Mouse (Mus musculus) limb, embryonic 12.5 days (tissue): ENCODE data around the gene Slc25a21. TPM values are rescaled to one million over a fixed set of nuclear protein-coding genes. Genes with fewer than 3 reads are reported as not detected.

Experiments used
- ATAC-seq: fragments of 200-750 bp; cut with Nextera tagmentation; 2 replicates; pipeline ENCODE4 v1.8.0; 2017; ENCODE audit warnings: low read depth, moderate TSS enrichment; ENCODE audit not compliant: insufficient number of reproducible peaks, insufficient read depth, low FRiP score, low TSS enrichment
- H3K27ac ChIP-seq: fragments of 300-500 bp; sonication (generic); 2 replicates; pipeline ENCODE4 v1.5.1; 2016; ENCODE audit warnings: mild to moderate bottlenecking, moderate library complexity
- H3K27me3 ChIP-seq: fragments of 300-500 bp; sonication (generic); 2 replicates; pipeline ENCODE4 v1.6.1; 2016; ENCODE audit warnings: mild to moderate bottlenecking, moderate library complexity
- H3K36me3 ChIP-seq: fragments of 300-500 bp; sonication (generic); 2 replicates; pipeline ENCODE4 v1.6.1; 2016; ENCODE audit warnings: mild to moderate bottlenecking, moderate library complexity
- H3K4me1 ChIP-seq: fragments of 300-500 bp; sonication (generic); replicated peaks from 2 replicates; pipeline ENCODE4 v1.6.1; 2016
- H3K4me2 ChIP-seq: fragments of 300-500 bp; sonication (generic); 2 replicates; pipeline ENCODE4 v1.6.1; 2016; ENCODE audit warnings: mild to moderate bottlenecking, moderate library complexity
- H3K4me3 ChIP-seq: fragments of 300-500 bp; sonication (generic); replicated peaks from 2 replicates; pipeline ENCODE4 v1.5.1; 2016; ENCODE audit warnings: mild to moderate bottlenecking
- H3K9ac ChIP-seq: fragments of 300-500 bp; sonication (generic); replicated peaks from 2 replicates; pipeline ENCODE4 v1.6.1; 2016; ENCODE audit warnings: mild to moderate bottlenecking, moderate library complexity
- H3K9me3 ChIP-seq: fragments of 300-500 bp; sonication (generic); 2 replicates; pipeline ENCODE4 v1.6.1; 2016; ENCODE audit warnings: mild to moderate bottlenecking, moderate library complexity
- WGBS: fragments of 180-500 bp; shearing (Covaris S2); methylation state at CpG from one replicate; pipeline ENCODE4 v1.1.7; 2016; 5-methylcytosine and 5-hydroxymethylcytosine counted together
- polyA plus RNA-seq: library from polyadenylated mRNA; unstranded; fragments of >200 nt; fragmentation: Nextera tagmentation; extraction: Ambion mirVana; gene quantifications from 2 replicates; pipeline ENCODE4 v1.2.1, GENCODE M21; 2016

The Slc25a21 gene
- polyA plus RNA-seq, 1 experiment from 2014 or later = 1.1 TPM

- H3K4me1 ChIP-seq = peaks cover 40% of the 10 kb centered on the region
- H3K9ac ChIP-seq = peak overlapping the region; percentile 61
- no peaks in the 10 kb centered on the region for H3K9me3 ChIP-seq
- peak overlapping the region; percentile 45; the same call in 1 of the 2 replicates for H3K27ac ChIP-seq
- H3K27me3 ChIP-seq = peaks cover 87% of the 10 kb centered on the region
- H3K4me3 ChIP-seq = peak overlapping the region; percentile 47
- peak overlapping the region; percentile 67 for H3K4me2 ChIP-seq
- H3K36me3 ChIP-seq = no peaks in the 10 kb centered on the region
- 1% methylated on average over 36 of the region's 36 CpGs for WGBS
- ATAC-seq = peak; percentile 8; the same call in 1 of the 2 replicates
Observed at GRCm38 (mm10) chr12:56697011-56697740, 500.1 kb downstream of the Slc25a21 start.

- under 1% methylated on average over 57 of the region's 57 CpGs for WGBS
- peak overlapping the region; percentile 47 for H3K4me3 ChIP-seq
- H3K4me2 ChIP-seq = peak overlapping the region; percentile 67
- H3K9ac ChIP-seq = peak overlapping the region; percentile 61
- no peaks in the 10 kb centered on the region for H3K9me3 ChIP-seq
- no peak for ATAC-seq
- peak overlapping the region; percentile 50 for H3K27ac ChIP-seq
- no peaks in the 10 kb centered on the region for H3K36me3 ChIP-seq
- peaks cover 92% of the 10 kb centered on the region for H3K27me3 ChIP-seq
- H3K4me1 ChIP-seq = peaks cover 45% of the 10 kb centered on the region
Observed at GRCm38 (mm10) chr12:56696174-56697010, 500.9 kb downstream of the Slc25a21 start.

- Histone ChIP-seq H3K4me1 (peaks cover 46% of the 10 kb centered on the region), H3K27ac (peak overlapping the region; percentile 50), H3K4me2 (peak overlapping the region; percentile 67), H3K9ac (peak overlapping the region; percentile 61), H3K9me3 (no peaks in the 10 kb centered on the region), H3K27me3 (peaks cover 96% of the 10 kb centered on the region), H3K36me3 (no peaks in the 10 kb centered on the region), H3K4me3 (peak overlapping the region; percentile 47)
- WGBS = under 1% methylated on average over 41 of the region's 41 CpGs
- ATAC-seq = peak; percentile 95
Observed at GRCm38 (mm10) chr12:56695358-56696173, 501.7 kb downstream of the Slc25a21 start.

- H3K4me3 ChIP-seq = peak overlapping the region; percentile 47
- peaks cover 96% of the 10 kb centered on the region for H3K27me3 ChIP-seq
- H3K9me3 ChIP-seq = no peaks in the 10 kb centered on the region
- no peak for ATAC-seq
- peaks cover 48% of the 10 kb centered on the region for H3K4me1 ChIP-seq
- WGBS = 1% methylated on average over 11 of the region's 11 CpGs
- H3K36me3 ChIP-seq = no peaks in the 10 kb centered on the region
- H3K4me2 ChIP-seq = peak overlapping the region; percentile 67
- H3K9ac ChIP-seq = no peak overlapping the region
- no peak overlapping the region for H3K27ac ChIP-seq
Observed at GRCm38 (mm10) chr12:56694936-56695335, 502.3 kb downstream of the Slc25a21 start.

GRCm38 (mm10) chr12:56694361-56694760 lies 502.9 kb downstream of the Slc25a21 start:
- H3K4me1 ChIP-seq = peaks cover 47% of the 10 kb centered on the region
- no peak overlapping the region for H3K9ac ChIP-seq
- peak overlapping the region; percentile 67 for H3K4me2 ChIP-seq
- no peak for ATAC-seq
- peaks cover 96% of the 10 kb centered on the region for H3K27me3 ChIP-seq
- no peak overlapping the region for H3K27ac ChIP-seq
- no peaks in the 10 kb centered on the region for H3K36me3 ChIP-seq
- H3K9me3 ChIP-seq = no peaks in the 10 kb centered on the region
- H3K4me3 ChIP-seq = 0 out of 2 replicates have a peak overlapping the region, but pooled peaks have one; percentile 47
- 1% methylated on average over 14 of the region's 14 CpGs for WGBS

GRCm38 (mm10) chr12:56693411-56694098 lies 503.7 kb downstream of the Slc25a21 start:
- 5% methylated on average over 14 of the region's 14 CpGs for WGBS
- H3K4me1 ChIP-seq = peaks cover 47% of the 10 kb centered on the region
- H3K36me3 ChIP-seq = no peaks in the 10 kb centered on the region
- peaks cover 98% of the 10 kb centered on the region for H3K27me3 ChIP-seq
- ATAC-seq = no peak
- H3K4me3 ChIP-seq = 0 out of 2 replicates have a peak overlapping the region, but pooled peaks have one; percentile 40
- no peaks in the 10 kb centered on the region for H3K9me3 ChIP-seq
- no peak overlapping the region for H3K9ac ChIP-seq
- no peak overlapping the region for H3K27ac ChIP-seq
- peak overlapping the region; percentile 67 for H3K4me2 ChIP-seq

- Histone ChIP-seq H3K27me3 (peaks cover 100% of the 10 kb centered on the region), H3K4me1 (peaks cover 43% of the 10 kb centered on the region), H3K9ac (peak overlapping the region; percentile 40; the same call in 1 of the 2 replicates), H3K4me2 (peak overlapping the region; percentile 67), H3K27ac (0 out of 2 replicates have a peak overlapping the region, but pooled peaks have one; percentile 17), H3K9me3 (no peaks in the 10 kb centered on the region), H3K4me3 (peak overlapping the region; percentile 40), H3K36me3 (no peaks in the 10 kb centered on the region)
- no peak for ATAC-seq
- 2% methylated on average over 19 of the region's 19 CpGs for WGBS
Observed at GRCm38 (mm10) chr12:56692536-56692935, 504.7 kb downstream of the Slc25a21 start.

- Histone ChIP-seq H3K4me1 (peaks cover 36% of the 10 kb centered on the region), H3K4me2 (peak within 1 kb of the TSS; percentile 67), H3K27me3 (peaks cover 96% of the 10 kb centered on the region), H3K27ac (0 out of 2 replicates have a peak within 1 kb of the TSS, but pooled peaks have one; percentile 50), H3K9ac (peak within 1 kb of the TSS; percentile 56), H3K36me3 (no peaks in the 10 kb centered on the region), H3K9me3 (no peaks in the 10 kb centered on the region), H3K4me3 (peak within 1 kb of the TSS; percentile 40)
- no peak for ATAC-seq
- WGBS = 1% methylated on average over 40 of the region's 40 CpGs
Observed at GRCm38 (mm10) chr12:56691427-56692079, 505.7 kb downstream of the Slc25a21 start, which contains the start of gene Pax9. Pax9 (plus strand) TSS chr12:56691767.

- Histone ChIP-seq H3K36me3 (no peaks in the 10 kb centered on the region), H3K4me1 (peaks cover 30% of the 10 kb centered on the region), H3K4me2 (peak overlapping the region; percentile 67), H3K27me3 (peaks cover 96% of the 10 kb centered on the region), H3K9me3 (no peaks in the 10 kb centered on the region), H3K4me3 (peak overlapping the region; percentile 40), H3K27ac (0 out of 2 replicates have a peak overlapping the region, but pooled peaks have one; percentile 50), H3K9ac (peak overlapping the region; percentile 56)
- 3% methylated on average over 12 of the region's 12 CpGs for WGBS
- ATAC-seq = no peak
Observed at GRCm38 (mm10) chr12:56691001-56691400, 506.3 kb downstream of the Slc25a21 start.

- peaks cover 25% of the 10 kb centered on the region for H3K4me1 ChIP-seq
- peaks cover 94% of the 10 kb centered on the region for H3K27me3 ChIP-seq
- H3K27ac ChIP-seq = no peak overlapping the region
- peak overlapping the region; percentile 67 for H3K4me2 ChIP-seq
- H3K9me3 ChIP-seq = no peaks in the 10 kb centered on the region
- 2% methylated on average over 16 of the region's 16 CpGs for WGBS
- ATAC-seq = no peak
- H3K9ac ChIP-seq = no peak overlapping the region
- no peaks in the 10 kb centered on the region for H3K36me3 ChIP-seq
- H3K4me3 ChIP-seq = peak overlapping the region; percentile 40; the same call in 1 of the 2 replicates
Observed at GRCm38 (mm10) chr12:56690366-56690765, 506.9 kb downstream of the Slc25a21 start.
